23 mouse cellular contexts compared by ENCODE assay signal in the genomic region with DNA sequence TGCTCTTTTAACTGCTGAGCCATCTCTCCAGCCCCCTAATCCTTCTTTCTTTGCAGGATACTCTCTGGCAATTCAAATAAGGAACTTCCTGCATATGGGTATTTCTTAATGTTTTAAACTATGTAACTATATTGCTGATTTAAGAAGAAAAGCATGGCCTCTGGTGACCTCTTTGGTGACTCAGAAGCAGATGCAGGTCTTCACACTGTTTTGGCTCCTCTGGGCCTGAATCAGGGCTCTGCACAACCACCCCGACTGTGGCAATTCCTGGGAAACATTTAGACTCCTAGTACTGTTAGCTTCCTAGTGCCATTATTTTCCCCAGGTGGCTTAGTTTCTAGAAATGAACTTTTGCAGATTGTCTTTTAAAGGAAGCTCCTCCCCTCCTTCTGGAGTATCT. TPM values are rescaled to one million over a fixed set of nuclear protein-coding genes. Genes with fewer than 3 reads are reported as not detected.
DNase-seq lines count a peak whose midpoint lies in the region; ATAC-seq lines count a peak whose summit lies in the region.
"Had no signal": no experiment of that assay in that cellular context is flagged by ENCODE, and none has a peak within 500 bp of the region (broad histone marks: within the 10 kb centered on the region; RNA-seq: fewer than 3 reads in every experiment).

No protein-coding gene starts in this region.

- 89% methylated on average over 1 of the region's 1 CpGs for WGBS in forebrain, embryonic 13.5 days

- peaks cover 4% of the 10 kb centered on the region; the same call in 1 of the 2 replicates for H3K4me1 ChIP-seq in forebrain, embryonic 13.5 days
- H3K4me1 ChIP-seq: embryonic facial prominence, embryonic 12.5 days had no signal

- no peaks in the 10 kb centered on the region for H3K27me3 ChIP-seq in forebrain, embryonic 13.5 days
- H3K27me3 ChIP-seq: embryonic facial prominence, embryonic 12.5 days had no signal

- peak; percentile 55 for DNase-seq in heart, adult 11 months
- DNase-seq in heart, postnatal 4 days, result no peak
- peak; percentile 61 for DNase-seq in 3T3-L1 (ENCODE audit: low read depth, low spot score)
- peak; percentile 9 for DNase-seq in adipocyte (ENCODE audit: low spot score)
- DNase-seq in brain, adult 2 months (ENCODE audit: low read depth, low spot score), result peak; percentile 20
- DNase-seq in kidney, postnatal 36 days, result no peak
- DNase-seq: adrenal gland, adult 2 months; adrenal gland, postnatal 10 days; adrenal gland, postnatal 25 days; cerebellum, adult 11 months; cerebellum, adult 18-20 months; cerebellum, adult 8-10 months; cerebellum, adult 9-11 months; cerebellum, postnatal 14 days; cerebellum, postnatal 36 days; forebrain, postnatal 0 days had no signal

- no peak overlapping the region for H3K9ac ChIP-seq in forebrain, embryonic 13.5 days
- H3K9ac ChIP-seq: embryonic facial prominence, embryonic 12.5 days; forebrain, postnatal 0 days had no signal

- no peak overlapping the region for H3K4me2 ChIP-seq in forebrain, embryonic 13.5 days
- H3K4me2 ChIP-seq: embryonic facial prominence, embryonic 12.5 days had no signal

- ATAC-seq in forebrain, embryonic 13.5 days, result no peak
- no peak for ATAC-seq in megakaryocyte-erythroid progenitor cell, adult 5-6 weeks (replicated peaks; ENCODE audit: low FRiP score, low TSS enrichment, poor library complexity, severe bottlenecking)
- ATAC-seq: activated CD4-positive, CD25-positive, alpha-beta regulatory T cell, adult 4 months; forebrain, embryonic 14.5 days; forebrain, postnatal 0 days; Patski had no signal

- no peak overlapping the region for H3K4me3 ChIP-seq in forebrain, embryonic 13.5 days
- H3K4me3 ChIP-seq: embryonic facial prominence, embryonic 10.5 days; embryonic facial prominence, embryonic 12.5 days had no signal

- peaks cover 21% of the 10 kb centered on the region for H3K36me3 ChIP-seq in forebrain, embryonic 13.5 days (ENCODE audit: poor library complexity, severe bottlenecking)

- no peak overlapping the region for H3K27ac ChIP-seq in forebrain, embryonic 13.5 days
- H3K27ac ChIP-seq: embryonic facial prominence, embryonic 10.5 days; embryonic facial prominence, embryonic 12.5 days had no signal

- no peaks in the 10 kb centered on the region for H3K9me3 ChIP-seq in forebrain, embryonic 13.5 days (replicated peaks)
- H3K9me3 ChIP-seq: embryonic facial prominence, embryonic 10.5 days; embryonic facial prominence, embryonic 12.5 days had no signal

RNA-seq across cellular contexts. Expression of a gene that starts 2.7 kb away (rescaled TPM):
- total RNA-seq in heart, postnatal 4 days (2021), result under 1 TPM; 0.29 to 0.41 TPM
- 12.2 and 13.8 TPM in 2 replicates for polyA plus RNA-seq in forebrain, embryonic 13.5 days (2015; fragmentation: Nextera tagmentation; extraction: Ambion mirVana)
- not detected in 2 replicates for total RNA-seq in megakaryocyte-erythroid progenitor cell, adult 5-6 weeks (2014; fragmentation: Nextera tagmentation)
- total RNA-seq in megakaryocyte-erythroid progenitor cell, adult 5-6 weeks (2017), result 0.46 TPM in 1 of 2 replicates, not detected in the other
- polyA plus RNA-seq: activated CD4-positive, CD25-positive, alpha-beta regulatory T cell, adult 4 months had no signal

RNA-seq across cellular contexts. Expression of a gene that starts 7.8 kb away (rescaled TPM):
- 1 to 10 TPM; 3.4 to 4.5 TPM for total RNA-seq in heart, postnatal 4 days (2021)
- polyA plus RNA-seq in forebrain, embryonic 13.5 days (2015; fragmentation: Nextera tagmentation; extraction: Ambion mirVana), result 4.5 and 5.6 TPM in 2 replicates
- total RNA-seq in megakaryocyte-erythroid progenitor cell, adult 5-6 weeks (2014; fragmentation: Nextera tagmentation), result 0.72 and 5.6 TPM in 2 replicates
- 1.8 and 4.2 TPM in 2 replicates for total RNA-seq in megakaryocyte-erythroid progenitor cell, adult 5-6 weeks (2017)

RNA-seq across cellular contexts. Expression of a gene that starts 26.9 kb away (rescaled TPM):
- 10 to 100 TPM; 13.5 to 14.4 TPM for total RNA-seq in heart, postnatal 4 days (2021)
- polyA plus RNA-seq in forebrain, embryonic 13.5 days (2015; fragmentation: Nextera tagmentation; extraction: Ambion mirVana), result 20.0 TPM in 2 replicates
- total RNA-seq in megakaryocyte-erythroid progenitor cell, adult 5-6 weeks (2014; fragmentation: Nextera tagmentation), result 5.3 and 9.8 TPM in 2 replicates
- total RNA-seq in megakaryocyte-erythroid progenitor cell, adult 5-6 weeks (2017), result 2.1 and 2.2 TPM in 2 replicates

RNA-seq across cellular contexts. Expression of a gene that starts 38.3 kb away (rescaled TPM):
- 10 to 100 TPM; 37.0 to 41.9 TPM for total RNA-seq in heart, postnatal 4 days (2021)
- 62.2 and 65.8 TPM in 2 replicates for polyA plus RNA-seq in forebrain, embryonic 13.5 days (2015; fragmentation: Nextera tagmentation; extraction: Ambion mirVana)
- total RNA-seq in megakaryocyte-erythroid progenitor cell, adult 5-6 weeks (2014; fragmentation: Nextera tagmentation), result 45.3 and 61.1 TPM in 2 replicates
- 30.0 and 42.4 TPM in 2 replicates for total RNA-seq in megakaryocyte-erythroid progenitor cell, adult 5-6 weeks (2017)

RNA-seq across cellular contexts. Expression of a gene that starts 53.5 kb away (rescaled TPM):
- 10 to 100 TPM; 19.8 to 21.1 TPM for total RNA-seq in heart, postnatal 4 days (2021)
- polyA plus RNA-seq in forebrain, embryonic 13.5 days (2015; fragmentation: Nextera tagmentation; extraction: Ambion mirVana), result 2.2 and 4.4 TPM in 2 replicates
- not detected in 2 replicates for total RNA-seq in megakaryocyte-erythroid progenitor cell, adult 5-6 weeks (2014; fragmentation: Nextera tagmentation)
- total RNA-seq in megakaryocyte-erythroid progenitor cell, adult 5-6 weeks (2017), result not detected in 2 replicates
- polyA plus RNA-seq: activated CD4-positive, CD25-positive, alpha-beta regulatory T cell, adult 4 months had no signal

Comparison
In these comparisons a context has a peak if more than half of its experiments do, and no peak if none do; other contexts are left out.
1. DNase-seq: peak in heart, adult 11 months (single experiment), 3T3-L1 (single experiment), adipocyte (single experiment) and brain, adult 2 months (single experiment); none in heart, postnatal 4 days (single experiment) and kidney, postnatal 36 days (0 of 2).